18 mouse cellular contexts compared by ENCODE assay signal in genomic region chr12:82384719-82385118, GRCm38 (mm10).
A peak's percentile ranks its signal among the peaks of the same experiment; 100 is the strongest.
DNase-seq lines count a peak whose midpoint lies in the region; ATAC-seq and TF ChIP-seq lines count a peak whose summit lies in the region.
"Had no signal": no experiment of that assay in that cellular context is flagged by ENCODE, and none has a peak within 500 bp of the region (broad histone marks: within the 10 kb centered on the region; RNA-seq: fewer than 3 reads in every experiment).

No protein-coding gene starts in this region.

- no peak overlapping the region for H3K27ac ChIP-seq in heart, embryonic 11.5 days (ENCODE audit: low read depth, low read length)
- H3K27ac ChIP-seq in layer of hippocampus, adult 2 months = peak overlapping the region; percentile 52; the same call in 1 of the 2 replicates
- H3K27ac ChIP-seq: forebrain, embryonic 15.5 days; gastrocnemius, adult 2 months; limb, embryonic 12.5 days; liver, embryonic 13.5 days had no signal

- no peak for ATAC-seq in heart, embryonic 11.5 days (replicated peaks; ENCODE audit: insufficient number of reproducible peaks, low FRiP score, low TSS enrichment)
- ATAC-seq in activated CD4-positive, CD25-positive, alpha-beta regulatory T cell, adult 4 months = no peak
- ATAC-seq: forebrain, embryonic 15.5 days had no signal

- no peak overlapping the region for H3K4me2 ChIP-seq in heart, embryonic 11.5 days
- H3K4me2 ChIP-seq: forebrain, embryonic 15.5 days; limb, embryonic 12.5 days; liver, embryonic 13.5 days had no signal

- no peaks in the 10 kb centered on the region for H3K27me3 ChIP-seq in heart, embryonic 11.5 days (ENCODE audit: control insufficient read depth, insufficient read depth, low read length)
- H3K27me3 ChIP-seq: forebrain, embryonic 15.5 days; limb, embryonic 12.5 days; liver, embryonic 13.5 days had no signal

- peaks cover 6% of the 10 kb centered on the region for H3K36me3 ChIP-seq in heart, embryonic 11.5 days (ENCODE audit: control insufficient read depth, insufficient read depth, low read length)
- H3K36me3 ChIP-seq: forebrain, embryonic 15.5 days had no signal

- WGBS in heart, embryonic 11.5 days (ENCODE audit: insufficient replicate concordance) = 88% methylated on average over 8 of the region's 8 CpGs

- peak; percentile 66 for DNase-seq in heart, adult 11 months
- no peak for DNase-seq in layer of hippocampus, adult 2 months (ENCODE audit: low spot score in 2 of 2)
- no peak for DNase-seq in layer of hippocampus, adult 8-10 months (ENCODE audit: low spot score in 2 of 2)
- peak; percentile 84 for DNase-seq in cerebellum, adult 11-12 months
- DNase-seq in cerebellum, postnatal 25 days = peak; percentile 76 to 80
- no peak for DNase-seq in ovary, postnatal 10 days (ENCODE audit: low spot score)
- DNase-seq: adrenal gland, postnatal 10 days; gastrocnemius, adult 2 months; heart, postnatal 4 days; liver, embryonic 13.5 days; midbrain, embryonic 14.5 days; right cerebral cortex, adult 18-20 months; spleen, adult 18-20 months; thymus, adult 18-20 months had no signal

- TF ChIP-seq CTCF in layer of hippocampus, adult 2 months (conservative IDR thresholded peaks at IDR 0.05) = no peak

- peaks cover 6% of the 10 kb centered on the region; the same call in 1 of the 2 replicates for H3K4me1 ChIP-seq in heart, embryonic 11.5 days (ENCODE audit: control insufficient read depth, insufficient read depth, low read length)
- H3K4me1 ChIP-seq: liver, embryonic 13.5 days had no signal

- no peak overlapping the region for H3K4me3 ChIP-seq in heart, embryonic 11.5 days (ENCODE audit: low read depth, low read length)
- H3K4me3 ChIP-seq in layer of hippocampus, adult 2 months = no peak overlapping the region
- H3K4me3 ChIP-seq: forebrain, embryonic 15.5 days; gastrocnemius, adult 2 months; limb, embryonic 12.5 days; liver, embryonic 13.5 days had no signal

- no peaks in the 10 kb centered on the region for H3K9me3 ChIP-seq in heart, embryonic 11.5 days (replicated peaks; ENCODE audit: control insufficient read depth, low read length)
- H3K9me3 ChIP-seq: forebrain, embryonic 15.5 days; limb, embryonic 12.5 days; liver, embryonic 13.5 days had no signal

- no peak overlapping the region for H3K9ac ChIP-seq in heart, embryonic 11.5 days (ENCODE audit: low read depth, low read length)
- H3K9ac ChIP-seq: forebrain, embryonic 15.5 days; limb, embryonic 12.5 days; liver, embryonic 13.5 days had no signal

Comparison
In these comparisons a context has a peak if more than half of its experiments do, and no peak if none do; other contexts are left out.
1. DNase-seq: peak in heart, adult 11 months (single experiment), cerebellum, adult 11-12 months (single experiment) and cerebellum, postnatal 25 days (2 of 2); none in layer of hippocampus, adult 2 months (0 of 2), layer of hippocampus, adult 8-10 months (0 of 2) and ovary, postnatal 10 days (single experiment).